Mouse (Mus musculus): ENCODE results near the gene Kpna4.

The Kpna4 gene

GRCm38 (mm10) chr3:69126509-69127345, at the start of gene Kpna4:
TSS of gene Kpna4 (minus strand) at chr3:69127113.
- DNase-seq (ENCODE audit: low spot score), result peak; percentile 94

- DNase-seq (ENCODE audit: low spot score), result no peak
Observed at GRCm38 (mm10) chr3:69175229-69175628, 48.3 kb upstream of the Kpna4 start.

GRCm38 (mm10) chr3:69171123-69171522, 44.2 kb upstream of the Kpna4 start:
- DNase-seq (ENCODE audit: low spot score), result no peak

GRCm38 (mm10) chr3:69169796-69170195, 42.9 kb upstream of the Kpna4 start:
- DNase-seq (ENCODE audit: low spot score), result no peak

- no peak for DNase-seq (ENCODE audit: low spot score)
Observed at GRCm38 (mm10) chr3:69168724-69169123, 41.8 kb upstream of the Kpna4 start.

GRCm38 (mm10) chr3:69163057-69163456, 36.1 kb upstream of the Kpna4 start:
- DNase-seq (ENCODE audit: low spot score), result no peak

GRCm38 (mm10) chr3:69160429-69160828, 33.5 kb upstream of the Kpna4 start:
- DNase-seq (ENCODE audit: low spot score), result no peak

GRCm38 (mm10) chr3:69159501-69159900, 32.6 kb upstream of the Kpna4 start:
- no peak for DNase-seq (ENCODE audit: low spot score)

- no peak for DNase-seq (ENCODE audit: low spot score)
Observed at GRCm38 (mm10) chr3:69157886-69158285, 31.0 kb upstream of the Kpna4 start.

GRCm38 (mm10) chr3:69156484-69156883, 29.6 kb upstream of the Kpna4 start:
- no peak for DNase-seq (ENCODE audit: low spot score)

- DNase-seq (ENCODE audit: low spot score), result no peak
Observed at GRCm38 (mm10) chr3:69154691-69155090, 27.8 kb upstream of the Kpna4 start.

- DNase-seq (ENCODE audit: low spot score), result no peak
Observed at GRCm38 (mm10) chr3:69150921-69151320, 24.0 kb upstream of the Kpna4 start.

- DNase-seq (ENCODE audit: low spot score), result no peak
Observed at GRCm38 (mm10) chr3:69142372-69142994, 15.6 kb upstream of the Kpna4 start.

GRCm38 (mm10) chr3:69140851-69141250, 13.9 kb upstream of the Kpna4 start:
- DNase-seq (ENCODE audit: low spot score), result no peak

- DNase-seq (ENCODE audit: low spot score), result no peak
Observed at GRCm38 (mm10) chr3:69136059-69136458, 9.1 kb upstream of the Kpna4 start.

- DNase-seq (ENCODE audit: low spot score), result no peak
Observed at GRCm38 (mm10) chr3:69130973-69131372, 4.1 kb upstream of the Kpna4 start.

GRCm38 (mm10) chr3:69127693-69128092, 780 bp upstream of the Kpna4 start:
- DNase-seq (ENCODE audit: low spot score), result no peak

- DNase-seq (ENCODE audit: low spot score), result no peak
Observed at GRCm38 (mm10) chr3:69127346-69127678, 399 bp upstream of the Kpna4 start.

- peak; percentile 11 for DNase-seq (ENCODE audit: low spot score)
Observed at GRCm38 (mm10) chr3:69125891-69126508, 913 bp downstream of the Kpna4 start.

GRCm38 (mm10) chr3:69125461-69125860, 1.5 kb downstream of the Kpna4 start:
- DNase-seq (ENCODE audit: low spot score), result no peak

- no peak for DNase-seq (ENCODE audit: low spot score)
Observed at GRCm38 (mm10) chr3:69118827-69119226, 8.1 kb downstream of the Kpna4 start.

GRCm38 (mm10) chr3:69114760-69115159, 12.2 kb downstream of the Kpna4 start:
- DNase-seq (ENCODE audit: low spot score), result no peak

- no peak for DNase-seq (ENCODE audit: low spot score)
Observed at GRCm38 (mm10) chr3:69113956-69114355, 13.0 kb downstream of the Kpna4 start.

Data from urinary bladder, postnatal 14 days (tissue).